Mouse (Mus musculus): Measurements from ENCODE around the gene Tada3.
A peak's percentile ranks its signal among the peaks of the same experiment; 100 is the strongest.

Gene Tada3

GRCm38 (mm10) chr6:113377496-113378385 lies at the start of gene Tada3, which contains the start of gene Arpc4:
TSS of gene Tada3 (minus strand) at chr6:113377883.
TSS of gene Arpc4 (plus strand) at chr6:113378115.
- peak; percentile 95 for DNase-seq (ENCODE audit: low read depth, low spot score)

- peak; percentile 61 for DNase-seq (ENCODE audit: low read depth, low spot score)
Observed at GRCm38 (mm10) chr6:113427397-113427796, 49.7 kb upstream of the Tada3 start.

GRCm38 (mm10) chr6:113426696-113427095 lies 49.0 kb upstream of the Tada3 start:
- DNase-seq (ENCODE audit: low read depth, low spot score): no peak

- DNase-seq (ENCODE audit: low read depth, low spot score): no peak
Observed at GRCm38 (mm10) chr6:113424187-113424586, 46.5 kb upstream of the Tada3 start.

- no peak for DNase-seq (ENCODE audit: low read depth, low spot score)
Observed at GRCm38 (mm10) chr6:113423000-113423399, 45.3 kb upstream of the Tada3 start.

GRCm38 (mm10) chr6:113419199-113419587 lies 41.5 kb upstream of the Tada3 start, which contains the start of gene Rpusd3:
TSS of gene Rpusd3 (minus strand) at chr6:113419340.
- peak; percentile 99 for DNase-seq (ENCODE audit: low read depth, low spot score)

GRCm38 (mm10) chr6:113418441-113419198 lies 40.9 kb upstream of the Tada3 start:
- peak; percentile 29 for DNase-seq (ENCODE audit: low read depth, low spot score)

GRCm38 (mm10) chr6:113416416-113416815 lies 38.7 kb upstream of the Tada3 start:
- DNase-seq (ENCODE audit: low read depth, low spot score): no peak

- DNase-seq (ENCODE audit: low read depth, low spot score): no peak
Observed at GRCm38 (mm10) chr6:113410001-113410400, 32.3 kb upstream of the Tada3 start.

GRCm38 (mm10) chr6:113406683-113407082 lies 29.0 kb upstream of the Tada3 start:
- DNase-seq (ENCODE audit: low read depth, low spot score): no peak

- DNase-seq (ENCODE audit: low read depth, low spot score): no peak
Observed at GRCm38 (mm10) chr6:113405483-113405882, 27.8 kb upstream of the Tada3 start.

GRCm38 (mm10) chr6:113404649-113405448 lies 27.2 kb upstream of the Tada3 start:
- no peak for DNase-seq (ENCODE audit: low read depth, low spot score)

GRCm38 (mm10) chr6:113402094-113402493 lies 24.4 kb upstream of the Tada3 start:
- DNase-seq (ENCODE audit: low read depth, low spot score): no peak

- DNase-seq (ENCODE audit: low read depth, low spot score): no peak
Observed at GRCm38 (mm10) chr6:113396270-113397030, 18.8 kb upstream of the Tada3 start.

GRCm38 (mm10) chr6:113395501-113395900 lies 17.8 kb upstream of the Tada3 start:
- DNase-seq (ENCODE audit: low read depth, low spot score): no peak

- DNase-seq (ENCODE audit: low read depth, low spot score): no peak
Observed at GRCm38 (mm10) chr6:113394811-113395210, 17.1 kb upstream of the Tada3 start.

GRCm38 (mm10) chr6:113393951-113394350 lies 16.3 kb upstream of the Tada3 start:
- DNase-seq (ENCODE audit: low read depth, low spot score): no peak

GRCm38 (mm10) chr6:113392387-113393071 lies 14.8 kb upstream of the Tada3 start:
- DNase-seq (ENCODE audit: low read depth, low spot score): peak; percentile 55

- DNase-seq (ENCODE audit: low read depth, low spot score): no peak
Observed at GRCm38 (mm10) chr6:113392015-113392386, 14.3 kb upstream of the Tada3 start.

GRCm38 (mm10) chr6:113390715-113391114 lies 13.0 kb upstream of the Tada3 start:
- DNase-seq (ENCODE audit: low read depth, low spot score): no peak
